Mouse (Mus musculus) heart, adult 2 months (tissue): ENCODE data around the gene Cdc26. TPM values are rescaled to one million over a fixed set of nuclear protein-coding genes. Genes with fewer than 3 reads are reported as not detected.

Source experiments
- DNase-seq, 2 experiments: peaks; one replicate each; pipeline ENCODE4 v3.0.0; 2021
- H3K27ac ChIP-seq: fragments of 200-600 bp; 2 replicates; pipeline ENCODE4 v1.8.1; 2022
- H3K27me3 ChIP-seq: fragments of 200-500 bp; 2 replicates; pipeline ENCODE4 v1.6.1; 2012; ENCODE audit warnings: mild to moderate bottlenecking, low read length, inconsistent platforms, mixed read lengths; ENCODE audit not compliant: control insufficient read depth, insufficient read depth
- H3K36me3 ChIP-seq: fragments of 200-500 bp; 2 replicates; pipeline ENCODE4 v1.6.1; 2012; ENCODE audit warnings: low read length, inconsistent platforms; ENCODE audit not compliant: control insufficient read depth, insufficient read depth
- H3K4me1 ChIP-seq: fragments of 200-500 bp; 2 replicates; pipeline ENCODE4 v1.6.1; 2011; ENCODE audit warnings: low read length; ENCODE audit not compliant: control insufficient read depth, insufficient read depth
- H3K4me3 ChIP-seq: fragments of 200-600 bp; 2 replicates; pipeline ENCODE4 v1.8.1; 2022
- H3K79me2 ChIP-seq: fragments of 200-500 bp; replicated peaks from 2 replicates; pipeline ENCODE4 v1.6.1; 2012; ENCODE audit warnings: mild to moderate bottlenecking, inconsistent platforms, low read length, moderate library complexity, mixed read lengths; ENCODE audit not compliant: control insufficient read depth, insufficient read depth
- H3K9ac ChIP-seq: fragments of 200-500 bp; 2 replicates; pipeline ENCODE4 v1.6.1; 2012; ENCODE audit warnings: low read depth, mild to moderate bottlenecking, control low read depth, inconsistent platforms, low read length, mixed read lengths
- CTCF ChIP-seq: fragments of 200-600 bp; IDR thresholded peaks from 2 replicates; pipeline ENCODE4 v1.8.1; 2022; ENCODE audit warnings: antibody characterized with exemption, mild to moderate bottlenecking, moderate library complexity
- EP300 ChIP-seq: fragments of 200-500 bp; IDR thresholded peaks from 2 replicates; pipeline ENCODE4 v1.6.1; 2011; ENCODE audit warnings: low read depth, low read length, control low read depth; ENCODE audit not compliant: insufficient read depth
- POLR2A ChIP-seq: fragments of 200-500 bp; IDR thresholded peaks from 2 replicates; pipeline ENCODE4 v1.6.1; 2011; ENCODE audit warnings: mild to moderate bottlenecking, low read depth, low read length, control low read depth; ENCODE audit not compliant: insufficient read depth
- WGBS: fragments of 180-500 bp; shearing (Covaris S2); methylation state at CpG from one replicate; pipeline ENCODE4 v1.1.7; 2018; 5-methylcytosine and 5-hydroxymethylcytosine counted together
- intact Hi-C: fragments of 180-260 bp; cut with DNase I; formaldehyde crosslinking; loops from one replicate; pipeline ENCODE4 v1.15.1; 2025
- polyA plus RNA-seq: library from polyadenylated mRNA; depleted of rRNA; stranded (reverse); fragments of >200 nt; gene quantifications from 2 replicates; pipeline ENCODE4 v1.2.3, GENCODE M21; 2012
- total RNA-seq, 2 experiments: library from RNA; stranded (reverse); gene quantifications; 2 replicates each; pipeline ENCODE4 v1.2.3; 2021

Cdc26 gene
- total and polyA plus RNA-seq, 3 experiments, result 23.8 to 47.7 (median 44.6) TPM

DNA sequence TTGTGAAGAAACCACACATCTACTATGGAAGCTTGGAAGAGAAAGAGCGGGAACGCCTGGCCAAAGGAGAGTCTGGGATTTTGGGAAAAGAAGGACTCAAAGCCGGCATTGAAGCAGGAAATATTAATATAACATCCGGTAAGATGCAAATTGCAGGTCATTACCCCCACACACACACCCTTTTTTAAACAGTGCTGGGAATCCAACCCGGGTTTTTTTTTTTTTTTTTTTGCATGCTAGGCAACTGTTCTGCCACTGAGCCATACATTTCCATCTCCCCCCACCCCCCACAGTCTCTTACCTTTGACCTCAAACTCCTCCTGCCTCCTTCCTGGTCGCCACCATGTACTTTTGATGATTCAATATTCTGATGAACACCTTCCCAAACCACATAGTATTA lies 1.2 kb upstream of the Cdc26 start:
- peak overlapping the region; percentile 94 for H3K4me3 ChIP-seq
- H3K79me2 ChIP-seq, result peaks cover 6% of the 10 kb centered on the region
- peaks cover 8% of the 10 kb centered on the region for H3K36me3 ChIP-seq
- H3K9ac ChIP-seq, result no peak overlapping the region; the same call in 1 of the 2 replicates
- intact Hi-C loops, result loop anchor here (5.0 kb wide), 3 partner anchors 62 to 122 kb away; partner anchors contain the start of gene Hdhd3
- WGBS, result 28% methylated on average over 6 of the region's 6 CpGs
- H3K27ac ChIP-seq, result peak overlapping the region; percentile 94
- TF ChIP-seq EP300 (no peak), POLR2A (no peak), CTCF (no peak)
- no peaks in the 10 kb centered on the region for H3K27me3 ChIP-seq
- peaks cover 3% of the 10 kb centered on the region for H3K4me1 ChIP-seq
- no peak for DNase-seq

DNA sequence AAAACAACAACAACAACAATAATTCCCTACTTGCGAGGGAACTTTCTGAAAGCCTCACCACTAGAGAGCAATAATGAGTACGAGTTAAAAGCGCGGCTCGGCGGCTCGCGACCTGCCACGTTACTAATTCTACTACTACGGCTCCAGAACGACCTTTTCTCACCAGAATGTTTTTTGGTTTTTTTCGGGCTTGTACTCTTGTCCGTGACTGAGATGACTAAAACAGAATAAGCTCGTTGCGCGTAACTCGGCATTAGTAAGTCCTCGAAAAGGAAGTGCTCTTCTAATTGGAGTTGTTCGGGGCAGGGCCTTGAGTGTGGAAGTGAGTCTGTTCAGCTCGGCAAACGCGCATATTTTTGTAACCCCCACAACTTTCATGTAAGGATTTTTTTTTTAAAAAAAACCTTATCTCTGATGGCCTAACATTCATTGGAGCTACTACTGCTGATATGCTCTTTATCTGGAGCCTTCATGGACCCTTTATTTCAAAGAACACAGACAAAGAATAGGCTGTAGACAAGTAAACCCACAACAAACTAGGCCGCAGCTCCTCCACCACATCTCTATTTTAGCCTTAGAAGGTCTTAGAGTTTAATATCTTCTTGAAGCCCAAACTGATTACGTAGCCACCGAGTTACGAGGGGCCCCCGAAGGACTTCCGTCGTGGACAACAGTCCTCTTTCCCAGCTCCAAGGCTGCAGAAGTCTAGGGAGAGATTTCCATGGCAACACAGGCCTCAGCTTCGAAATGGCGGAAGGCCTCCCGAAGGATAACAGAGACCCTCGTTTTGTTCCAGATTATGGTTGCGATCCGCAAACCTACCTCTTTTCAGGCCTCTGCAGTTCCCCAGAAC lies 486 bp downstream of the Cdc26 start:
- Histone ChIP-seq H3K79me2 (peaks cover 6% of the 10 kb centered on the region), H3K9ac (peak overlapping the region; percentile 79), H3K27me3 (no peaks in the 10 kb centered on the region), H3K4me3 (peak overlapping the region; percentile 94), H3K27ac (peak overlapping the region; percentile 94), H3K4me1 (peaks cover 3% of the 10 kb centered on the region), H3K36me3 (peaks cover 7% of the 10 kb centered on the region)
- intact Hi-C loops, result loop anchor here (5.0 kb wide), 3 partner anchors 61 to 121 kb away; partner anchors contain the start of gene Hdhd3
- WGBS, result under 1% methylated on average over 35 of the region's 35 CpGs
- DNase-seq, result peak; percentile 63 to 77
- TF ChIP-seq POLR2A (peak; percentile 56), EP300 (0 out of 2 replicates have a peak, but pooled peaks have one; percentile 28), CTCF (peak; percentile 73)

DNA sequence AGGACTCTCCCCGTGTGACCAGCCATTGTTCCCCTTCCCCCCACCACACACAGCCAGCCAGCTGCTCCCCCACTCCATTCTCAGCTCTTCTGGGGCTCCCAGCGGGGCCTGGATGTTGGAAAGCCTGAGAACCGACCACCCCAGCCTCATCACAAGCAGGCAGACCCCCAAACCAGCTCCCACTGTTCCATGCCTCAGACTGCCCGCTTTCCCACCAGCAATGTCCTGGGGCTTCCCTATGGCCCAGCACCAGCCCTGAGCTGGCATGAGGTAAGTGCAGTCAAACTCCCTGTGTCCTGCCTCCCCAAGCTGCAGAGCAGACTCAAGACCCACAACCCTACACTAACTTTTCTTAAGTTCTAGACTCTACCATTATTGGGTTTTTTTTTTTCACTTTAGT lies 2.3 kb downstream of the Cdc26 start:
- intact Hi-C loops, result loop anchor here (5.0 kb wide), 3 partner anchors 59 to 119 kb away; partner anchors contain the start of gene Hdhd3
- no peak for DNase-seq
- WGBS, result 82% methylated on average over 4 of the region's 4 CpGs
- Histone ChIP-seq H3K27ac (no peak overlapping the region), H3K4me3 (no peak overlapping the region), H3K9ac (no peak overlapping the region), H3K36me3 (peaks cover 7% of the 10 kb centered on the region), H3K27me3 (no peaks in the 10 kb centered on the region), H3K4me1 (peaks cover 3% of the 10 kb centered on the region), H3K79me2 (peaks cover 6% of the 10 kb centered on the region)
- no peak for TF ChIP-seq CTCF
- no peak for TF ChIP-seq POLR2A
- no peak for TF ChIP-seq EP300

DNA sequence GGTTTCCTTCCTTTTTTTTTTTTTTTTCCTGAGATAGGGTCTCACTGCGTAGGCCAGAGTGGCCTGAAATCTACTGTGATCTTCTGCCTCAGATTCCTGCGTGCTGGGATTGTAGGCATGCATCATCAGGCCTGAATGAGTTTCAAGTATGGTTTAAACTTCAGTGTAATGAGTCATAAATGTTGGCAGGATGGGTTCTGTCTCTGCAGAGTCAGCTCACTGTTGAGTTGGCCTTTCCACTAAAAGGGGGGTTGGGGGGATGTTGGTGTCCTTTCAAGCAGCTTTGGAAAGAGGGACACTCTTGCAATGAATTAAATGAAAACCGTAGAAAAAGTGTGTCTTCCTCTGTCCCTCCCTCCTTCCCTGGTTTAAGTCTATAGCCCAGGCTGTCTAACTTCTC lies 9.5 kb downstream of the Cdc26 start:
- intact Hi-C loops, result loop anchor here (2.0 kb wide), 1 partner anchor 32 kb away; no protein-coding TSS in a partner anchor
- no peak for DNase-seq
- Histone ChIP-seq H3K79me2 (0 out of 2 replicates have a peak, but pooled peaks cover 2% of the 10 kb centered on the region), H3K4me3 (no peak overlapping the region), H3K4me1 (peaks cover 3% of the 10 kb centered on the region), H3K36me3 (peaks cover 27% of the 10 kb centered on the region), H3K27me3 (no peaks in the 10 kb centered on the region), H3K27ac (no peak overlapping the region), H3K9ac (no peak overlapping the region)
- WGBS, result 59% methylated on average over 3 of the region's 3 CpGs
- no peak for TF ChIP-seq POLR2A
- no peak for TF ChIP-seq EP300
- no peak for TF ChIP-seq CTCF

DNA sequence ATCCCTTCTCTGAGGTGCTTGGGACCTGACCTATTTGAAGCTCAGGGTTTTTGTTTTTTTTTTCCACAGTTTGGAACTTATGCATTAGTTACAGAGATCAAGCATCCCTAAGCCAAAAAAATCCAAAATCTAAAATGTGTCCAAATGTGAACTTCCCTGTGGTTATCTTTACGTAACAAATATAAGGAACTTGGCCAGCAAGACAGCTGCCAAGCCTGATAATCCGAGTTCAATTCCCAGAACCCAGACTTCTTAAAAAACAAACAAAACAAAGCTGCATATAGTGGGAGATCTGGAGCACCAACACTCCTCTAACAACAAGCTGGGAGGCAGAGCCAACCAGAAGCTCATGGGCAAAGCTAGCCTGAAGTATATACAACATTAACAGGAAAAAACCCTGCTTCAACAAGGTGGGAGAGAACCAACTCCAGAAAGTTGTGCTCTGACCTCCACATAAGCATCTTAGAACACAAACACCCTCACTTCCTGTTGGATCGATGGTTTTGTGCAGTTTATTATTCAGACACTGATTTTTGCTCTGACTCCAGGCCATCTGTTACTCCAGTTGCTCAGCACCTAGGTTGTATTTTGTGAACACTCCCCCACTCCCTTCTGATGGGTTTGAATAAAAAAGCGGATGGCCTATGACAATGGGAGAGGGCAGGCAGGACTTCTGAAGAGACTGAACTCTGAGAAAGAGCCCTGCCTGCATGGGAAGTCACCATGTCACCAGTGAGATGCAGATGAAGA lies 10.7 kb downstream of the Cdc26 start:
- H3K27me3 ChIP-seq, result no peaks in the 10 kb centered on the region
- H3K36me3 ChIP-seq, result peaks cover 27% of the 10 kb centered on the region
- H3K9ac ChIP-seq, result no peak overlapping the region
- DNase-seq, result no peak
- H3K79me2 ChIP-seq, result 0 out of 2 replicates have a peak, but pooled peaks cover 2% of the 10 kb centered on the region
- peaks cover 3% of the 10 kb centered on the region for H3K4me1 ChIP-seq
- TF ChIP-seq EP300 (no peak), CTCF (no peak), POLR2A (no peak)
- H3K27ac ChIP-seq, result no peak overlapping the region
- WGBS, result 39% methylated on average over 4 of the region's 4 CpGs
- H3K4me3 ChIP-seq, result no peak overlapping the region
- intact Hi-C loops, result loop anchor here (2.0 kb wide), 1 partner anchor 31 kb away; no protein-coding TSS in a partner anchor

DNA sequence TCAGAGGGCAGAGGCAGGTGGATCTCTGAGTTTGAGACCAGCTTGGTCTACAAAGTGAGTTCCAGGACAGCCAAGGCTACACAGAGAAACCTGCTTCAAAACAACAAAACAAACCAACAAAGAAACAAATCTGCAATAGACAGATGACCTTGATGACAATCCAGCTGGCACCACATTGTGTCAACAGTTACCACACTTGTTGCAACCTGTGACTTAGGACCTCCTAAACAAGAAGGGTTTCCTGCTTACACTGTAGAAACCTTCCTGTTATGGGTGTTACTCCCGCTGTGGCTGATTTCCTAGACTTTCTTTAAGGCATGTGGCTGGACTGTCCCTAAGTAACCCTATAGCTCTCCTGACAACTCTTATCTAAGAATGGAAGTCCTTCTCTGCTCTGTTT lies 12.6 kb downstream of the Cdc26 start:
- Histone ChIP-seq H3K36me3 (peaks cover 27% of the 10 kb centered on the region), H3K9ac (no peak overlapping the region), H3K27ac (no peak overlapping the region), H3K4me1 (peaks cover 3% of the 10 kb centered on the region), H3K4me3 (no peak overlapping the region), H3K27me3 (no peaks in the 10 kb centered on the region), H3K79me2 (0 out of 2 replicates have a peak, but pooled peaks cover 2% of the 10 kb centered on the region)
- DNase-seq, result no peak
- intact Hi-C loops, result no loop called here
- 39% methylated on average over 1 of the region's 1 CpGs for WGBS
- TF ChIP-seq POLR2A (no peak), EP300 (no peak), CTCF (no peak)
